Mouse (Mus musculus) T-helper 1 cell (primary cell): ENCODE results near the gene Plxna2.

Experiments used
- in situ Hi-C: fragments of 300-600 bp; cut with MboI, MseI; formaldehyde crosslinking; loops from one replicate; pipeline ENCODE4 v1.15.1; 2025; ENCODE audit warnings: high pct_unique_total_duplicates

The Plxna2 gene

GRCm38 (mm10) chr1:194704171-194704855 lies 86.3 kb downstream of the Plxna2 start:
- in situ Hi-C loops: no loop called here

GRCm38 (mm10) chr1:194706566-194706965 lies 88.5 kb downstream of the Plxna2 start:
- in situ Hi-C loops: no loop called here

- in situ Hi-C loops: no loop called here
These were observed 94.4 kb downstream of the Plxna2 start for GRCm38 (mm10) chr1:194712373-194712772.

GRCm38 (mm10) chr1:194714138-194715031 lies 96.4 kb downstream of the Plxna2 start:
- in situ Hi-C loops: no loop called here

GRCm38 (mm10) chr1:194717451-194717874 lies 99.4 kb downstream of the Plxna2 start:
- in situ Hi-C loops: no loop called here

- in situ Hi-C loops: no loop called here
These were observed 102.4 kb downstream of the Plxna2 start for GRCm38 (mm10) chr1:194720406-194720805.

- in situ Hi-C loops: no loop called here
These were observed 103.2 kb downstream of the Plxna2 start for GRCm38 (mm10) chr1:194721260-194721659.

- in situ Hi-C loops: no loop called here
These were observed 104.3 kb downstream of the Plxna2 start for GRCm38 (mm10) chr1:194722329-194722728.

GRCm38 (mm10) chr1:194734836-194735235 lies 116.8 kb downstream of the Plxna2 start:
- in situ Hi-C loops: no loop called here

- in situ Hi-C loops: no loop called here
These were observed 121.9 kb downstream of the Plxna2 start for GRCm38 (mm10) chr1:194739894-194740293.

GRCm38 (mm10) chr1:194742901-194743422 lies 124.9 kb downstream of the Plxna2 start:
- in situ Hi-C loops: no loop called here

GRCm38 (mm10) chr1:194745177-194745934 lies 127.3 kb downstream of the Plxna2 start:
- in situ Hi-C loops: no loop called here

GRCm38 (mm10) chr1:194746332-194747249 lies 128.6 kb downstream of the Plxna2 start:
- in situ Hi-C loops: no loop called here

GRCm38 (mm10) chr1:194747258-194747657 lies 129.2 kb downstream of the Plxna2 start:
- in situ Hi-C loops: no loop called here

GRCm38 (mm10) chr1:194753168-194753567 lies 135.2 kb downstream of the Plxna2 start:
- in situ Hi-C loops: no loop called here

- in situ Hi-C loops: no loop called here
These were observed 138.0 kb downstream of the Plxna2 start for GRCm38 (mm10) chr1:194756001-194756400.

GRCm38 (mm10) chr1:194756409-194756808 lies 138.4 kb downstream of the Plxna2 start:
- in situ Hi-C loops: no loop called here

- in situ Hi-C loops: no loop called here
These were observed 138.8 kb downstream of the Plxna2 start for GRCm38 (mm10) chr1:194756863-194757262.

GRCm38 (mm10) chr1:194761432-194762212 lies 143.6 kb downstream of the Plxna2 start:
- in situ Hi-C loops: no loop called here

- in situ Hi-C loops: no loop called here
These were observed 144.9 kb downstream of the Plxna2 start for GRCm38 (mm10) chr1:194762896-194763295.
